Comparison of ENCODE assay signal across 9 mouse cellular contexts in the genomic region with DNA sequence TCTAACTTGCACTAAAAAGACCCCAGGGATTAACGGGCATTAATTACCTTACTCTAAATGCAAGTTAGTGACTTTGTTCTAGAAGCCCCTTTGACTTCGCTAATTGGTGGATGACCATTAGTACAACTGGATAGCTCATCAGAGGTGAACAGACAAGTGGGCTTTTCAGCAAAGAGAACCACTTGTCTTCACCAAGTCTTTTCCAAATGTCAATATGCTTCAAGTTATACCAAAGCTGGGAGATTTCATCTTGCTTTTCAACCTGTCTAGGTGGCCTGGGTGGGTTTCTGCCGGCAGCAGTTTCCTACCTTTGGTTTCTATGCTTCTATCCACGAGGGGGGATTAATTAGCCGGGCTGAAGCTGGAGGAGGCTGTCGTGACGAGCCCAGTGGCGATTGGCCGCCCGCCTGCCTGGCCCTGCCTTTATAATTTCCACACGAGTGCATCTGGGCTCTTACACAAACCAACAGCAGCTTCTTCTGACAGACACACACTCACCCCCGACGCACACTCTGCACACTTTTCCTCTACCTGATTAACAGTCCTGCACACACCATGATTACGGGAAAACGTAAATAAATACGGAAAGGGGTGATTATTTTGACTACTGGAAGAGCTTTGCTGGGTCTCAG. TPM values are rescaled to one million over a fixed set of nuclear protein-coding genes. Genes with fewer than 3 reads are reported as not detected.
DNase-seq lines count a peak whose midpoint lies in the region; ATAC-seq and TF ChIP-seq lines count a peak whose summit lies in the region.
"Had no signal": no experiment of that assay in that cellular context is flagged by ENCODE, and none has a peak within 500 bp of the region (broad histone marks: within the 10 kb centered on the region; RNA-seq: fewer than 3 reads in every experiment).

A gene (plus strand): TSS at position 455 of the 632 bp plus-strand sequence.

- H3K27ac ChIP-seq in lung, embryonic 14.5 days (ENCODE audit: low read depth), result no peak within 1 kb of the TSS
- H3K27ac ChIP-seq in midbrain, embryonic 12.5 days (replicated peaks), result peak within 1 kb of the TSS; percentile 94

- DNase-seq in lung, embryonic 14.5 days, result peak; percentile 35
- DNase-seq in lung, postnatal 10 days, result no peak
- peak; percentile 96 for DNase-seq in cerebellum, postnatal 25 days
- DNase-seq in gastrocnemius, postnatal 36 days, result peak; percentile 78 to 80
- peak; percentile 31 for DNase-seq in kidney, adult 18-20 months
- no peak for DNase-seq in thymus, postnatal 10 days (ENCODE audit: low spot score in 2 of 2)
- DNase-seq in left cerebral cortex, adult 8-10 months (ENCODE audit: low spot score in 2 of 2), result no peak

- no peaks in the 10 kb centered on the region for H3K9me3 ChIP-seq in lung, embryonic 14.5 days (ENCODE audit: low read depth, low read length)
- H3K9me3 ChIP-seq in midbrain, embryonic 12.5 days, result no peaks in the 10 kb centered on the region

- 0 out of 2 replicates have a peak, but pooled peaks have one; percentile 12 for ATAC-seq in lung, embryonic 14.5 days (ENCODE audit: insufficient read depth)
- ATAC-seq in midbrain, embryonic 12.5 days (ENCODE audit: low FRiP score, low read depth), result peak; percentile 69

- peak within 1 kb of the TSS; percentile 20; the same call in 1 of the 2 replicates for H3K9ac ChIP-seq in lung, embryonic 14.5 days
- peak within 1 kb of the TSS; percentile 86 for H3K9ac ChIP-seq in midbrain, embryonic 12.5 days (replicated peaks)

- H3K4me1 ChIP-seq in lung, embryonic 14.5 days (ENCODE audit: insufficient read depth), result no peaks in the 10 kb centered on the region
- peaks cover 44% of the 10 kb centered on the region for H3K4me1 ChIP-seq in midbrain, embryonic 12.5 days

- H3K36me3 ChIP-seq in lung, embryonic 14.5 days (ENCODE audit: insufficient read depth), result no peaks in the 10 kb centered on the region
- no peaks in the 10 kb centered on the region for H3K36me3 ChIP-seq in midbrain, embryonic 12.5 days

- H3K4me3 ChIP-seq in lung, embryonic 14.5 days (ENCODE audit: low read depth, low read length), result peak within 1 kb of the TSS; percentile 36
- H3K4me3 ChIP-seq in midbrain, embryonic 12.5 days, result peak within 1 kb of the TSS; percentile 70

- WGBS in lung, embryonic 14.5 days, result 10% methylated on average over 16 of the region's 16 CpGs
- under 1% methylated on average over 16 of the region's 16 CpGs for WGBS in midbrain, embryonic 12.5 days

- intact Hi-C loops in gastrocnemius, postnatal 36 days (cut with DNase I), result no loop called here

- peak within 1 kb of the TSS; percentile 59 for H3K4me2 ChIP-seq in lung, embryonic 14.5 days
- H3K4me2 ChIP-seq in midbrain, embryonic 12.5 days (replicated peaks), result peak within 1 kb of the TSS; percentile 60

- H3K27me3 ChIP-seq in lung, embryonic 14.5 days (ENCODE audit: insufficient read depth, low read length), result peaks cover 77% of the 10 kb centered on the region
- peaks cover 24% of the 10 kb centered on the region; the same call in 1 of the 2 replicates for H3K27me3 ChIP-seq in midbrain, embryonic 12.5 days

- no peak for TF ChIP-seq CTCF in lung, embryonic 14.5 days (IDR thresholded peaks at IDR 0.05; ENCODE audit: low read depth)

RNA-seq across cellular contexts. Expression of the gene that starts here (rescaled TPM):
- 0.78 and 1.1 TPM in 2 replicates for polyA plus RNA-seq in lung, embryonic 14.5 days (2014; fragmentation: Nextera tagmentation; extraction: Ambion mirVana)
- total RNA-seq in gastrocnemius, postnatal 36 days (2021), result 1 to 10 TPM; 1.6 to 2.1 TPM
- polyA plus RNA-seq in midbrain, embryonic 12.5 days (2016; fragmentation: Nextera tagmentation; extraction: Ambion mirVana), result 148 and 164 TPM in 2 replicates
- total RNA-seq in left cerebral cortex, adult 8-10 months (2022), result 1 to 10 TPM; 1.2 to 2.6 (median 2.0) TPM
- total RNA-seq: MEL had no signal

Comparison
In these comparisons a context has a peak if more than half of its experiments do, and no peak if none do; other contexts are left out.
1. RNA of the gene that starts here (polyA plus RNA-seq): 148 to 164 TPM in midbrain, embryonic 12.5 days; 0.78 to 1.1 TPM in lung, embryonic 14.5 days; every median in the first group is over 10 times any median in the second.
2. DNase-seq: peak in lung, embryonic 14.5 days (single experiment), cerebellum, postnatal 25 days (2 of 2), gastrocnemius, postnatal 36 days (2 of 2) and kidney, adult 18-20 months (single experiment); none in lung, postnatal 10 days (single experiment), thymus, postnatal 10 days (0 of 2) and left cerebral cortex, adult 8-10 months (0 of 2).